Mouse (Mus musculus) mesoderm, embryonic 11.5 days (tissue): Measurements from ENCODE around the gene Slc9a5.

Source experiments
- DNase-seq: peaks from one replicate; pipeline ENCODE4 v3.0.0-alpha.2; 2012; ENCODE audit warnings: low read depth, low spot score

Slc9a5 gene

DNA sequence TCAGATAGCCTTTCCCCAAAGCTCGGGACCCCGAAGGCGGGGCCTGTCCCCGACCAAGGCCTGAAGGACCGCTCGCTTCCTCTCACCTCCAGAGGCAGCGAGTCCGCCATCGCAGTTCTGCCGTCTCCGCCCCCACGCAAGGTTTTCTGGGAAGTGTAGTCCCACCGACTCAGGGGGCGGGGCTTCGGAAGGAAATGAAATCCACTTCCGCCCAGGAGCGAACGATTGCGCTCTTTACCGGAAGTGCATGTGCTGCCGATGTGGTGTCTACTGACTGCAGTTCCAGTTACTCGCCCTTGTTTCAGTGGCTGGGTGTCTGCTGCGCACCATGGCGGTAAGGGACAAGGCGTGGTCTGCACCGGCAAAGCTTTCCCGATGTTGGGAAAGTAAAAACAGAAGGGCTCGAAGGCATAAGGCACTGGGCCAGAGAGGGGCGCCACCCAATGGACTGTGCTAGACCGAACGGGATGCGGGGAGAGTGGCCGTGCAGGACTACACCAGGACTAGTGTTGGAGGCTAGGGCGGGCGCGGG, 22.4 kb upstream of the Slc9a5 start, which contains the start of the genes Lrrc29 and Tmem208:
Gene Lrrc29, minus strand, starts transcription at position 138 of the 532 bp plus-strand sequence.
Gene Tmem208, plus strand, starts transcription at position 214 of the 532 bp plus-strand sequence.
- DNase-seq = peak; percentile 97

GRCm38 (mm10) chr8:105326968-105327367, 21.7 kb upstream of the Slc9a5 start:
- no peak for DNase-seq

DNA sequence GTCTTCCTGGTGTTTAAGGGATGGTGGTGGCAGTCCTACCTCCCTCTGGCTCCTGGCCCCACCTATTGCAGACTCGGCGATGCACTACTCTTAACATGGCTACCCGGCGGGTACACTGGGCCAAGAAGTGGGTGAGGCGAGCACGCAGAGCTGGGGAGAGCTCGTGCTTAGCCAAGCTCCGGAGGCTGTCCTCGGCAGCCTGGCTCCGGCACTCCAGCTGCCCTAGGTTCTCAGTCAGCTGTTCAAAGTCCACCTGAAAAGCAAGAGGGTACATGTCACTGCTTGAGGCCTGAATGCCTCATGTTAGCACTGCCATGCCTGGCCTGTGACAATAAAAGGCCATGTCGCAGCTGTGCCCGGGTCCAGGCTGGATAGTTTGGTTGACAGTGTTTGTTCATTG, 18.3 kb upstream of the Slc9a5 start:
- no peak for DNase-seq

DNA sequence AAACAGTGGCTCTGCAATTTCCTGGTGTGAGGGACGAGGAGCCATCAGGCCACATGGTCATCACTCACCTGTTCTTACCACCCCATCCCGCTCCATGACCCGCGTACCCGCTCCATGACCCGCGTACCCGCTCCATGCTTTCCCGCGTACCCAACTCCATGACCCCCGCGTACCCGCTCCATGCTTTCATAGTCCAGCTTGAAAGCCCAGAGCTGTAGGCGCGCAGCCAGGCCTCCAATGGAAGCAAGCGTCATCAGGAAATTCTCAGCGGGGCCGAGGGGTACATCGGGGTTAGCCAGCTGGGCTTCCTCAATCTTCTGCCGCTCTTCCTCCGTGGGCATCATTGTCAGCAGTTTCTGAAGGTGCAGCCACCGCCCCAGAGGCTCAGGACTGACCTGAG, 17.2 kb upstream of the Slc9a5 start:
- DNase-seq = no peak

DNA sequence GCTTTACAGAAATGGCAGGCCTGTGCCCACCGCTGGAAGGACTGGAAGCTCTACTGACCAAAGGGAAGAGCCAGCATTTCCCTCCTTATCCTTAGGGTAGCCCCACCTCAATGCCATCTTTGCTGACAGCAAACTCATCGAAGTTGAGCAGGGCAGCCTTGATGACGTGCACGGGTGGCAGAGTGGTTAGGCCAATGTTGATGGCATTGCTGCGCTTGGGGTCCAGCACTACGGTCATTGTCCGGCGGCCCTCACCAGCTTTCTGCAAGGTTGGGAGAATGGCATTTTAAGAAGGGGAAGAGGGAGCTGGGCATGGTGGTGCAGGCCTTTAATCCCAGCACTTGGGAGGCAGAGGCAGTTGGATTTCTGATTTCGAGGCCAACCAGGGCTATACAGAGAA, 16.7 kb upstream of the Slc9a5 start:
- DNase-seq = no peak

DNA sequence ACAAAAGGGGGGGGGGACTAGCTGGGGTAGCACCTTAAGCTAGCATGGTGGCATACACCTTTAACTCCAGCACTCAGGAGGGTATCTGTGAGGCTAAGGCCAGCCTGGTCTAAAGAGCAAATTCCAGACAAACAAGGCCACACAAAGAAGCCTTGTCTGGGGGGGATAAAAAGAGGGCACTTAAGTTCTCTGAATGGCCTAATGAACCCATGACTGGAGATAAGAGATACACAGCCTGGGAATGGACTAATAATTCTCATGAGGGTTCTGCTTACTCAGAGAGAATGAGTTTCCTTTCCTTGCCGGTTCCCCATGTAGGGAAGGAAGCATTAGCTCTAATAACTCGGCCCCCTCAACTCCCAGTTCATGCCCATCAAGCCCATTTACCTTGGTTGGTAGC, 16.1 kb upstream of the Slc9a5 start:
- DNase-seq = no peak

GRCm38 (mm10) chr8:105336373-105337130, 12.1 kb upstream of the Slc9a5 start:
- no peak for DNase-seq

DNA sequence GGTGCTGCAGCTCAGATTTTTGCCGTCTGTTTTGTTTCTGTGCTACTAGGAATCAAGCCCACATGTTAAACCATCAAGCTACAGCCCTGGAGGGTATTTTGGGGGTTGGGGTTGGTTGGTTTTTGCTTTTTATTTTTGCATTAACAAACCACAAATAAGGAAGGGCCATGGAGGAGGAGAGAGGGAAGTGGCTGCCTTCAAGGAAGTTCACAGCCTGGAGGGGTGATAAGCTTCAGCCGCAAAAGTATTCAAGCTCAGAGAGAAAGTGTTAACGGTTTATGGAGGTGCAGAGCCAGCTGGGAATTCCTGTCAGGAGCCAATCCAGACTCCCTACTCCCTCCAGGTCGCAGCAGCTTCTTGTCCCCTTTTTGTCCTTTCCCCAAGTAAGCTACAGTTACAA, 9.7 kb upstream of the Slc9a5 start:
- no peak for DNase-seq

DNA sequence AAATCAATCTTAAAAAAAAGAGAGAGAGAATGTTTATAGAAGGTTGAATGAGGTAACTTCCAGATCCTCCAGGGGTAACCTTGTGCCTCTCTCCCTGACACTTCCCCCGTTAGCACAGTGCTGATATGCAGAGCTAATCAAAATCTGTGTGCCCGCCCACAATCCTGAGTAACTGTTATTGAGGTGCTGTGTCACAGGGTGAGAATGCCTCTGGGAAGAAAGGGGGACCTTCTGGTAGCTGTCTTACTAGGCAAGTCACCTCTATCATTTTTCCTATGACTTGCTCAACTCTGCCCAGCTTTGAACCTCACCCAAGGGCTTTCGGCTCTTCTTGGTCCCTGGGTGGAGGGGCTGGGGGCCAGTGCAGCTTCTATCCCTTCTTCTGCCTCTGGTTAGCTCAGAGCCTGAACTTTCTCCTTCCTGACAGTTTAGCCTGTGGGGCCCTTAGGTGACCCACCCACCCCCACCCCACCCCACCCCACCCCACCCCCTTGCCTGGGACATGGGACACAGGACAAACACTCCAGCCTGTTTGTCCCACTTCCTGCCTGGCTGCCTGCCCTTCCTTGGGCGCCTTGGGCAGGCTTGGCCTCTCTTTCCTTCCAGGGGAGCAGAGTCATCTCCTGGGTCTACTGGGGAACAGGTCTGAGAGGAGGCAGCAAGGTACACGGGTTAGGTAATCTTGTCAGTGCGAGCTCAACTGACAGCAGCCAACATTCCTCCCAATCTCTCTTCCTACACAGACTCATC, 8.6 kb upstream of the Slc9a5 start:
- no peak for DNase-seq

- no peak for DNase-seq
Observed at GRCm38 (mm10) chr8:105341399-105341798, 7.2 kb upstream of the Slc9a5 start.

DNA sequence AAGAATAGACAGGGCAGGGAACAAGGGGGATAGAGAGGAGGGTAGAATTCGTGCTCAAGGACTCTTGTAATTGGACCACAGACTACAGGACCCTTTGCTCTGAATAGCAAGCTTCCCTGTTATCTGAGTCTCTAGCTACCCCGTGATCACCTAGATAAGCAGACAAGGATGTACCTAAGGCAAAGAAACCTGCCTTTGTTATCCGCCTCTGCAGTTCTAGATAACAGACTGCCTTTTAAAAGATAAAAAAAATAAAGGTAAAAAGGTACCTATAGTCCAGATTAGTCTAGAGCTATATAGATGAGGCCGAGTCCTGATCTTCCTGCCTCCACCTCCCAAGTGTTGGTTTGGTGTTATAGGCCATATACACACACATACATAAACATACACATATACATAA, 5.9 kb upstream of the Slc9a5 start:
- DNase-seq = no peak

DNA sequence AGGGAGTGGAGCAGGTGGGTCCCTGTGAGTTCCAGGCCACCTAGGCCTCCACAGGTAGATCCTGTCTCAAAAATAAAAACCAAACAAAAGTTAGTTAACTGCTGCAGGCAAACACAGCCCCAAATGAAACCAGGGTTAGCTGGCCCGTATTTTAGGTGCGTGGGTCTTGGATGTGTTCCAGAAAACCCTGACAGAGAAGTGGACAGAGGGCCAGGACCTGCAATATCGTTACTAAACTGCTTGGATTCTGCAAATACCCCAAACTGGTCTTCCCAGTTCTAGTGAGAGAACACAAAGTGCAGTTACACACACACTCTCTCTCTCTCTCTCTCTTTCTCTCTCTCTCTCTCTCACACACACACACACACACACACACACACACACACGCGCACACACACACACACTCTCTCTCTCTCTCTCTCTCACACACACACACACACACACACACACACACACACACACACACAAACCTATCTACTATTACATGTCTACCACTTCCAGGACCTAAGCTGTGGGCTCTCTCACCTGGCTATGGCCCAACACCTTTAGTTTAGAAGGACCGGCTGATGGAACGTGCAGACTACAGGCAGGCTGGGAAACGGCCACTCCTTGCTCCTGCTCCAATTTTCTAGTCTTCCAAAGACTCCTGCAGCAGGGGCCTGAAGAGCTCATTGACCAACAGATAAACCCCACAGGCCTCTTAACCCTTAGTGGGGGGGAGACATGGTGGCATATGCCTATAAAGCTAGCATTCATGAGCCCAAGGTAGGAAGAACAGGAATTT, 4.7 kb upstream of the Slc9a5 start:
- DNase-seq = no peak

GRCm38 (mm10) chr8:105345061-105345975, 3.3 kb upstream of the Slc9a5 start:
- DNase-seq = no peak

GRCm38 (mm10) chr8:105346611-105347427, 1.8 kb upstream of the Slc9a5 start:
- DNase-seq = peak; percentile 66

- peak; percentile 97 for DNase-seq
Observed at GRCm38 (mm10) chr8:105347428-105348221, 1.0 kb upstream of the Slc9a5 start, which contains the start of gene Fhod1. Fhod1 (minus strand) TSS chr8:105347953.

GRCm38 (mm10) chr8:105349096-105349771, 591 bp downstream of the Slc9a5 start:
- peak; percentile 56 for DNase-seq

DNA sequence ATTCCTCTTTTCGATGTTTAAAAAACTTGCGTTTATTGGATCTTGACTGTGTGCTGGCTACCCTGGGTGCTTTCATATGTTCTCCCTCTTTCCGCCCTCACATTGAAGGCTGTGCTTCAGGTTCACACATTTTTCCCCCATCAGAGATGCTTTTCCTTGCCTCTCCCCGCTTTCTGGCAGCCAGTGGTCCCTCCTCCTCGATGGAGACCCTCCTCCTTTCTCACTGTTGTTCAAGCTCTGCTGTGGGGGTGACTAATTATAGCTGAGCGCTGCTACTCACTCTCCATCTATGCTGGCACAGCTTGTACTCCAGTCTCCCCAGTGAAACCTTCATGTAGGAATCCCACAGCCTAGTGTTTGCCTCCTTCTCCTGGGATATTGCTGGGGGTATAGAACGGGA, 1.5 kb downstream of the Slc9a5 start:
- DNase-seq = no peak

DNA sequence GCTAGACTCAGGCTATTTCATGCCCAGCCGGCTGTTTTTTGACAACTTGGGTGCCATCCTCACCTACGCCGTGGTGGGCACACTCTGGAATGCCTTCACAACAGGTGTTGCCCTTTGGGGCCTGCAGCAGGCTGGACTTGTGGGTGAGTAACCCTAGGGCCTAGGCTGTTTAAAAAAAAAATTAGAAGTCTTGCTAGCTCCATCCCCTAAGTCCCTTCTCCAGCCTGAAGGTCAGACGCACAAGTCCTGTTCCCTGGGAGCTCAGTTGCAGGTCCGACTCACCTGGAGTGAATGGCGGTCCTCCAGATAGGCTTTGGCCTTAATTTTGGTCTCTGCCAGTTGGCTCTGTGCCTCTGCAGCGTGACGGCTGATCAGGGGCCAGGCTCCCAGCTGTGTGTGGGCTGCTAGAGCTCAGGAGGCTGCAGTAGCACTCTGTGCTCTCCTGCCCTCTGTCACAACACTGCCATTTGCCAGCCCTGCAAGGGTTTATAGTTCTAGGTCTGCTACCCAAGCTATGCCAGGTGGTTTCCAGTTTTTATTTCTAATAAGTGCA, 5.0 kb downstream of the Slc9a5 start:
- DNase-seq = no peak
